Mouse (Mus musculus) forebrain, embryonic 11.5 days (tissue): ENCODE results near the gene Clca2. TPM values are rescaled to one million over a fixed set of nuclear protein-coding genes. Genes with fewer than 3 reads are reported as not detected.

Experiments
- ATAC-seq: fragments of 200-750 bp; cut with Nextera tagmentation; replicated peaks from 2 replicates; pipeline ENCODE4 v1.8.0; 2017; ENCODE audit warnings: moderate TSS enrichment; ENCODE audit not compliant: low FRiP score
- DNase-seq: peaks from one replicate; pipeline ENCODE4 v3.0.0-alpha.2; 2017; ENCODE audit warnings: low spot score
- H3K27ac ChIP-seq: fragments of 300-500 bp; sonication (generic); 2 replicates; pipeline ENCODE4 v1.5.1; 2014; ENCODE audit warnings: low read depth, low read length
- H3K27me3 ChIP-seq: fragments of 300-500 bp; sonication (generic); 2 replicates; pipeline ENCODE4 v1.6.1; 2014; ENCODE audit warnings: mild to moderate bottlenecking, low read length, mixed read lengths; ENCODE audit not compliant: control insufficient read depth, insufficient read depth
- H3K36me3 ChIP-seq: fragments of 300-500 bp; sonication (generic); 2 replicates; pipeline ENCODE4 v1.6.1; 2014; ENCODE audit warnings: mild to moderate bottlenecking, low read length, moderate library complexity, mixed read lengths; ENCODE audit not compliant: control insufficient read depth, insufficient read depth
- H3K4me1 ChIP-seq: fragments of 300-500 bp; sonication (generic); replicated peaks from 2 replicates; pipeline ENCODE4 v1.6.1; 2014; ENCODE audit warnings: low read length, mixed read lengths; ENCODE audit not compliant: control insufficient read depth, insufficient read depth
- H3K4me2 ChIP-seq: fragments of 300-500 bp; sonication (generic); 2 replicates; pipeline ENCODE4 v1.6.1; 2014; ENCODE audit warnings: low read depth, mild to moderate bottlenecking, low read length, moderate library complexity, mixed read lengths; ENCODE audit not compliant: severe bottlenecking
- H3K4me3 ChIP-seq: fragments of 300-500 bp; sonication (generic); 2 replicates; pipeline ENCODE4 v1.5.1; 2014; ENCODE audit warnings: low read depth, low read length
- H3K9ac ChIP-seq: fragments of 300-500 bp; sonication (generic); 2 replicates; pipeline ENCODE4 v1.6.1; 2014; ENCODE audit warnings: low read length
- H3K9me3 ChIP-seq: fragments of 300-500 bp; sonication (generic); 2 replicates; pipeline ENCODE4 v1.6.1; 2016; ENCODE audit warnings: low read length, mixed read lengths; ENCODE audit not compliant: control insufficient read depth
- WGBS: fragments of 180-500 bp; shearing (Covaris S2); extraction: QIAGEN DNeasy Blood & Tissue Kit; methylation state at CpG from one replicate; pipeline ENCODE4 v1.1.7; 2014; 5-methylcytosine and 5-hydroxymethylcytosine counted together
- polyA plus RNA-seq: library from polyadenylated mRNA; unstranded; fragments of >200 nt; fragmentation: Nextera tagmentation; extraction: Ambion mirVana; gene quantifications from 2 replicates; pipeline ENCODE4 v1.2.1, GENCODE M21; 2014

Clca2 gene
- polyA plus RNA-seq, 1 experiment from 2014 or later, result 0.13 TPM

- DNase-seq, result no peak
- H3K4me1 ChIP-seq, result no peaks in the 10 kb centered on the region
- H3K27me3 ChIP-seq, result no peaks in the 10 kb centered on the region
- no peak overlapping the region for H3K27ac ChIP-seq
- no peak overlapping the region for H3K4me3 ChIP-seq
- ATAC-seq, result no peak
- H3K9ac ChIP-seq, result no peak overlapping the region
- WGBS, result 79% methylated on average over 5 of the region's 5 CpGs
- no peak overlapping the region for H3K4me2 ChIP-seq
- no peaks in the 10 kb centered on the region for H3K9me3 ChIP-seq
- no peaks in the 10 kb centered on the region for H3K36me3 ChIP-seq
These were observed 4.5 kb upstream of the Clca2 start for GRCm38 (mm10) chr3:145103770-145104169.

GRCm38 (mm10) chr3:145103321-145103720 lies 4.1 kb upstream of the Clca2 start:
- no peak overlapping the region for H3K4me2 ChIP-seq
- no peaks in the 10 kb centered on the region for H3K9me3 ChIP-seq
- H3K9ac ChIP-seq, result no peak overlapping the region
- 88% methylated on average over 2 of the region's 2 CpGs for WGBS
- ATAC-seq, result no peak
- H3K27me3 ChIP-seq, result no peaks in the 10 kb centered on the region
- no peak overlapping the region for H3K27ac ChIP-seq
- no peak overlapping the region for H3K4me3 ChIP-seq
- H3K4me1 ChIP-seq, result no peaks in the 10 kb centered on the region
- no peak for DNase-seq
- H3K36me3 ChIP-seq, result no peaks in the 10 kb centered on the region

GRCm38 (mm10) chr3:145101891-145102555 lies 2.8 kb upstream of the Clca2 start:
- ATAC-seq (no peak), DNase-seq (no peak)
- Histone ChIP-seq H3K9ac (no peak overlapping the region), H3K27me3 (no peaks in the 10 kb centered on the region), H3K4me1 (no peaks in the 10 kb centered on the region), H3K4me2 (no peak overlapping the region), H3K36me3 (no peaks in the 10 kb centered on the region), H3K9me3 (no peaks in the 10 kb centered on the region), H3K4me3 (no peak overlapping the region), H3K27ac (no peak overlapping the region)
- WGBS, result 88% methylated on average over 9 of the region's 9 CpGs

GRCm38 (mm10) chr3:145087857-145088598 lies 11.2 kb downstream of the Clca2 start:
- no peaks in the 10 kb centered on the region for H3K9me3 ChIP-seq
- H3K4me2 ChIP-seq, result no peak overlapping the region
- no peak for DNase-seq
- 83% methylated on average over 8 of the region's 8 CpGs for WGBS
- no peak overlapping the region for H3K9ac ChIP-seq
- H3K27me3 ChIP-seq, result no peaks in the 10 kb centered on the region
- no peaks in the 10 kb centered on the region for H3K4me1 ChIP-seq
- H3K27ac ChIP-seq, result no peak overlapping the region
- H3K36me3 ChIP-seq, result no peaks in the 10 kb centered on the region
- ATAC-seq, result no peak
- no peak overlapping the region for H3K4me3 ChIP-seq

- H3K4me3 ChIP-seq, result no peak overlapping the region
- H3K27me3 ChIP-seq, result no peaks in the 10 kb centered on the region
- no peak overlapping the region for H3K27ac ChIP-seq
- H3K9me3 ChIP-seq, result no peaks in the 10 kb centered on the region
- 96% methylated on average over 14 of the region's 14 CpGs for WGBS
- ATAC-seq, result no peak
- H3K36me3 ChIP-seq, result no peaks in the 10 kb centered on the region
- DNase-seq, result no peak
- no peaks in the 10 kb centered on the region for H3K4me1 ChIP-seq
- H3K9ac ChIP-seq, result no peak overlapping the region
- no peak overlapping the region for H3K4me2 ChIP-seq
These were observed 13.1 kb downstream of the Clca2 start for GRCm38 (mm10) chr3:145086180-145086579.

- H3K4me3 ChIP-seq, result no peak overlapping the region
- no peak overlapping the region for H3K4me2 ChIP-seq
- no peak overlapping the region for H3K27ac ChIP-seq
- H3K36me3 ChIP-seq, result no peaks in the 10 kb centered on the region
- H3K9me3 ChIP-seq, result no peaks in the 10 kb centered on the region
- H3K27me3 ChIP-seq, result no peaks in the 10 kb centered on the region
- no peaks in the 10 kb centered on the region for H3K4me1 ChIP-seq
- ATAC-seq (no peak), DNase-seq (no peak)
- 98% methylated on average over 1 of the region's 1 CpGs for WGBS
- H3K9ac ChIP-seq, result no peak overlapping the region
These were observed 16.2 kb downstream of the Clca2 start for GRCm38 (mm10) chr3:145083081-145083480.

GRCm38 (mm10) chr3:145080904-145081303 lies 18.3 kb downstream of the Clca2 start:
- no peak overlapping the region for H3K9ac ChIP-seq
- H3K4me3 ChIP-seq, result no peak overlapping the region
- no peak for DNase-seq
- ATAC-seq, result no peak
- H3K4me1 ChIP-seq, result no peaks in the 10 kb centered on the region
- H3K27me3 ChIP-seq, result no peaks in the 10 kb centered on the region
- H3K9me3 ChIP-seq, result no peaks in the 10 kb centered on the region
- no peak overlapping the region for H3K27ac ChIP-seq
- 85% methylated on average over 8 of the region's 8 CpGs for WGBS
- no peak overlapping the region for H3K4me2 ChIP-seq
- H3K36me3 ChIP-seq, result no peaks in the 10 kb centered on the region

GRCm38 (mm10) chr3:145078405-145078804 lies 20.8 kb downstream of the Clca2 start:
- 88% methylated on average over 6 of the region's 6 CpGs for WGBS
- DNase-seq (no peak), ATAC-seq (no peak; the same call in 1 of the 2 replicates)
- H3K9ac ChIP-seq, result no peak overlapping the region
- H3K4me2 ChIP-seq, result no peak overlapping the region
- no peak overlapping the region for H3K4me3 ChIP-seq
- H3K27me3 ChIP-seq, result no peaks in the 10 kb centered on the region
- H3K4me1 ChIP-seq, result no peaks in the 10 kb centered on the region
- H3K36me3 ChIP-seq, result no peaks in the 10 kb centered on the region
- no peak overlapping the region for H3K27ac ChIP-seq
- no peaks in the 10 kb centered on the region for H3K9me3 ChIP-seq

- H3K4me1 ChIP-seq, result no peaks in the 10 kb centered on the region
These were observed 26.9 kb downstream of the Clca2 start for GRCm38 (mm10) chr3:145072339-145072738.

More at GRCm38 (mm10) chr3:145072339-145072738, 26.9 kb downstream of the Clca2 start:
- Histone ChIP-seq H3K36me3 (no peaks in the 10 kb centered on the region), H3K9me3 (no peaks in the 10 kb centered on the region), H3K27me3 (no peaks in the 10 kb centered on the region), H3K4me3 (no peak overlapping the region), H3K9ac (no peak overlapping the region), H3K27ac (no peak overlapping the region), H3K4me2 (no peak overlapping the region)
- ATAC-seq (no peak), DNase-seq (no peak)
- 90% methylated on average over 3 of the region's 3 CpGs for WGBS
